Mouse (Mus musculus) E14TG2a.4 (cell line): ENCODE data around the gene Casc1.

ENCODE experiments used
- CTCF ChIP-seq: conservative IDR thresholded peaks from 2 replicates; pipeline ENCODE4 v1.5.1; 2014; ENCODE audit warnings: low read length
- NANOG ChIP-seq: IDR thresholded peaks from 2 replicates; pipeline ENCODE4 v1.6.1; 2014; ENCODE audit warnings: borderline replicate concordance, low read length, mixed read lengths

GRCm38 (mm10) chr6:145175571-145175981 is 35.2 kb downstream of the Casc1 start:
- TF ChIP-seq CTCF (no peak), NANOG (no peak)
